Mouse (Mus musculus) thymus, adult 2 months (tissue): ENCODE results near the gene Inpp5b.

Source experiments
- CTCF ChIP-seq: fragments of 200-500 bp; IDR thresholded peaks from 2 replicates; pipeline ENCODE4 v1.5.1; 2012; ENCODE audit warnings: mild to moderate bottlenecking, control low read depth, low read length, moderate library complexity, borderline replicate concordance; ENCODE audit not compliant: control insufficient read depth, poor library complexity, insufficient read depth; ENCODE audit errors: extremely low read depth
- POLR2A ChIP-seq: fragments of 200-500 bp; IDR thresholded peaks from 2 replicates; pipeline ENCODE4 v1.6.1; 2012; ENCODE audit warnings: mild to moderate bottlenecking, low read length, control low read depth, moderate library complexity; ENCODE audit not compliant: control insufficient read depth, poor library complexity, insufficient read depth; ENCODE audit errors: extremely low read depth

GRCm38 (mm10) chr4:124738783-124739182 lies 2.9 kb upstream of the Inpp5b start:
- TF ChIP-seq POLR2A (no peak), CTCF (no peak)
